Mouse (Mus musculus) C2C12 (cell line): ENCODE data around the gene Bicra. TPM values are rescaled to one million over a fixed set of nuclear protein-coding genes. Genes with fewer than 3 reads are reported as not detected.
A peak's percentile ranks its signal among the peaks of the same experiment; 100 is the strongest.

Experiments
- H3K27me3 ChIP-seq: one replicate; pipeline ENCODE4 v1.6.1; 2011; ENCODE audit not compliant: control insufficient read depth, insufficient read depth, insufficient read length
- H3K36me3 ChIP-seq: one replicate; pipeline ENCODE4 v1.6.1; 2011; ENCODE audit not compliant: control insufficient read depth, insufficient read depth
- H3K4me3 ChIP-seq: one replicate; pipeline ENCODE4 v1.5.1; 2011; ENCODE audit warnings: mild to moderate bottlenecking, control low read depth; ENCODE audit not compliant: poor library complexity, insufficient read depth, severe bottlenecking
- H3K79me2 ChIP-seq: one replicate; pipeline ENCODE4 v1.6.1; 2011; ENCODE audit not compliant: control insufficient read depth, insufficient read depth
- H3K79me3 ChIP-seq: one replicate; pipeline ENCODE4 v1.6.1; 2011; ENCODE audit warnings: low read depth, control low read depth
- H3ac ChIP-seq: one replicate; pipeline ENCODE3; 2011; ENCODE audit warnings: low read depth; ENCODE audit not compliant: control insufficient read depth, insufficient read length
- CEBPB ChIP-seq: IDR thresholded peaks from one replicate; pipeline ENCODE4 v1.6.1; 2011; ENCODE audit warnings: low read depth, mild to moderate bottlenecking, control low read depth, moderate library complexity
- CTCF ChIP-seq: IDR thresholded peaks from one replicate; pipeline ENCODE4 v1.5.1; 2011; ENCODE audit not compliant: control insufficient read depth, insufficient read depth, insufficient read length
- FOSL1 ChIP-seq: IDR thresholded peaks from one replicate; pipeline ENCODE4 v1.8.0; 2011; ENCODE audit warnings: mild to moderate bottlenecking, low read length; ENCODE audit not compliant: poor library complexity, insufficient read depth, severe bottlenecking
- MAX ChIP-seq: IDR thresholded peaks from one replicate; pipeline ENCODE4 v1.6.1; 2011; ENCODE audit warnings: mild to moderate bottlenecking, control low read depth
- MYOD1 ChIP-seq: IDR thresholded peaks from one replicate; pipeline ENCODE4 v1.6.1; 2011; ENCODE audit warnings: low read depth; ENCODE audit not compliant: control insufficient read depth, insufficient read length
- MYOG ChIP-seq: IDR thresholded peaks from one replicate; pipeline ENCODE4 v1.6.1; 2011; ENCODE audit not compliant: control insufficient read depth, insufficient read length; ENCODE audit errors: extremely low read depth
- USF1 ChIP-seq: IDR thresholded peaks from one replicate; pipeline ENCODE4 v1.6.1; 2011; ENCODE audit warnings: low read depth, mild to moderate bottlenecking, control low read depth, moderate library complexity
- polyA plus RNA-seq: library from polyadenylated mRNA; unstranded; fragments of >200 nt; fragmentation: generic; extraction: Trizol; gene quantifications from one replicate; pipeline ENCODE4 v1.2.1, GENCODE M21; 2012; ENCODE audit warnings: missing spikeins

The Bicra gene
- polyA plus RNA-seq, 1 experiment = 4.3 TPM

DNA sequence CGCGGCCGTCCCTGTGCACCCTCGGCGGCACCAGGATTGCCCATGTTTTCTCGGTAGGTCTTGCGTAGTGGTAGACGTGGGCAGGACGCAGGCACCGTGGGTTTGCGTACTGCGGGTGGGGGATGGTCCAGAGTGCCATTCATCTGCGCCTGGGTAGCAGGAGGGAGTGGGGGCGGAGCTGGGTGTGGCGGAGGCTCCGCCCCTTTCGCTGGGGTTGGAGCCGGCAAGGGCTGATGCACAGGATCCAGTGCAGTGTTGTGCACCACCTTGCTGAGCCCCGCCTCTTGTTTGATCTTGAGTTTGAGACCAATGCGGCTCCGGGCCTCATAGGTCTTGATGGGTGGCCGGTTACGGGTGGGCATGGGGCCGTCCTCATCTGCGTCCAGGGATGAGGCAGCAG is 75.5 kb downstream of the Bicra start:
- H3K27me3 ChIP-seq = no peaks in the 10 kb centered on the region
- H3K4me3 ChIP-seq = no peak overlapping the region

DNA sequence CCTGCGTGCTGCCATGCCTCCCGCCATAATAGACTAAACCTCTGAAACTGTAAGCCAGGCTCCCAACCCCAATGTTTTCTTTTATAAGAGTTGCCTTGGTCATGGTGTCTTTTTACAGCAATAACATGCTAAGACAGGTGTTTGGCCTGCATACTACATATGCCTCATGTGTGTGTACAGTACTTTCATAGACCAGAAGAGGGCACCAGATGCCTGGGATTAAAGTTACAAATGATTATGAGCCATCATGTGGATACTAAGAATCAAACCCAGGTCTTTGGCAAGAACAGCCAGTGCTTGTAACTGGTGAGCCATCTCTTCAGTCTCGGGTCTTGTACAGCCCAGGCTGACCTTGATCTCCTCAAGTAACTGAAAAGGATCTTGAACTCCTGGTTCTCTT is 78.0 kb downstream of the Bicra start:
- Histone ChIP-seq H3K4me3 (no peak overlapping the region), H3ac (no peak overlapping the region), H3K79me3 (peaks cover 19% of the 10 kb centered on the region), H3K36me3 (no peaks in the 10 kb centered on the region), H3K27me3 (no peaks in the 10 kb centered on the region), H3K79me2 (peaks cover 27% of the 10 kb centered on the region)
- TF ChIP-seq MYOD1 (no peak), CTCF (no peak), CEBPB (no peak), MAX (no peak), MYOG (no peak), FOSL1 (no peak), USF1 (no peak)

More for the DNA sequence above, 75.5 kb downstream of the Bicra start:
- TF ChIP-seq FOSL1 = no peak
- no peak for TF ChIP-seq CTCF
- no peak for TF ChIP-seq MYOG
- no peak for TF ChIP-seq CEBPB
- no peak for TF ChIP-seq MAX
- no peak for TF ChIP-seq USF1
- Histone ChIP-seq H3K36me3 (no peaks in the 10 kb centered on the region), H3K79me2 (peaks cover 2% of the 10 kb centered on the region), H3K79me3 (no peaks in the 10 kb centered on the region), H3ac (no peak overlapping the region)

- Histone ChIP-seq H3K4me3 (no peak overlapping the region), H3K79me2 (peaks cover 41% of the 10 kb centered on the region), H3ac (no peak overlapping the region), H3K79me3 (peaks cover 29% of the 10 kb centered on the region), H3K27me3 (no peaks in the 10 kb centered on the region), H3K36me3 (peaks cover 13% of the 10 kb centered on the region)
- TF ChIP-seq CTCF (no peak), MYOG (no peak), MYOD1 (no peak), USF1 (no peak), FOSL1 (no peak), CEBPB (no peak), MAX (no peak)
These were observed 79.4 kb downstream of the Bicra start for GRCm38 (mm10) chr7:15968322-15968721.

- Histone ChIP-seq H3K4me3 (peak within 1 kb of the TSS; percentile 43), H3K79me2 (peaks cover 43% of the 10 kb centered on the region), H3ac (peak within 1 kb of the TSS; percentile 68), H3K27me3 (no peaks in the 10 kb centered on the region), H3K79me3 (peaks cover 29% of the 10 kb centered on the region), H3K36me3 (peaks cover 15% of the 10 kb centered on the region)
- TF ChIP-seq FOSL1 (no peak), MYOD1 (no peak), CTCF (peak; percentile 95), MAX (no peak)
These were observed 80.4 kb downstream of the Bicra start, which contains the start of gene Ehd2 for GRCm38 (mm10) chr7:15967312-15967711. TSS of gene Ehd2 (minus strand) at chr7:15967567.

GRCm38 (mm10) chr7:15966489-15966888 is 81.2 kb downstream of the Bicra start:
- H3ac ChIP-seq = peak overlapping the region; percentile 59
- peaks cover 50% of the 10 kb centered on the region for H3K79me2 ChIP-seq
- TF ChIP-seq CEBPB (no peak), USF1 (no peak), CTCF (no peak), MYOG (no peak)
- no peaks in the 10 kb centered on the region for H3K27me3 ChIP-seq
- H3K4me3 ChIP-seq = peak overlapping the region; percentile 43
- H3K79me3 ChIP-seq = peaks cover 33% of the 10 kb centered on the region
- H3K36me3 ChIP-seq = peaks cover 22% of the 10 kb centered on the region

DNA sequence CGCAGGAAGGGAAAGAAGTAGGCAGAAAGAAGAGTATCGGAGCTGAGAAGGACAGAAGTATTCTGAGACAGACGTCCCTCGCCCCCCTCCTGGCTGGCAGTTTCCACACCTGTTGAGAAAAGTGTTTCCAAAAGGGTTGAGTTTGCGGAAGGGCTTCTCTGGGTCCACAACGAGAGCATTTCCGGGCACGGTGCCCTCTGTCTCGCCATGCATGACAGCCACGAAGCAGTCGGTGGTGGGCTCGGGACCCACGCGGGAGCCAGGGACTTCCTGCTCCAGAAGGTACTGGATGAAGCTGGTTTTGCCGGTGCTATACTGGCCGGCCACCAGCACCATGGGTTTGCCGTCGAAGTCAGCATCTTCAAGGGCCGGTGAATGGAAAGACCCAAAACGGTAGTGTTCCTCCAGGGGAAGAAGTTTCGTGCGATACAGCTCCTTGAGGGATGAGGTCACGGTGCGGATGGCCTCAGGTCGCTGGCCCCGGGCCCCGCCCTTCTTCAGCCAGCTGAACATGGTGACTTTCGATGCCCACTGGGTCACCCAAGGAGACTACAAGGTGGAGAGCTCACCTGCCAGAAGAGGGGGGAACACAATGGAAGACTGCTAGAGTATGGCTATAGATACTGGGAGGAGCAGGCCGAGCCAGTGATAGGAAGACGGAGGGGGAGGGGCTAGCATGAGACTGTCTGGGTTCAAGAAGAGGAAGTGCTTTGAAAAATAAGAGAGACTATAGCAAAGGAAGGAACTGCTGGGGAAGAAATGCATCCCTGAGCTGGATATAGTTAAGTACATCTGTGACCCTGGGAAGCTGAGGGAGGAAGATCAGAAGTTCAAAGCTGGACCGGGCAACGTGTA is 83.7 kb downstream of the Bicra start:
- Histone ChIP-seq H3ac (no peak overlapping the region), H3K4me3 (peak overlapping the region; percentile 6)
- TF ChIP-seq FOSL1 = no peak

More for the DNA sequence above, 83.7 kb downstream of the Bicra start:
- Histone ChIP-seq H3K36me3 (peaks cover 42% of the 10 kb centered on the region), H3K27me3 (no peaks in the 10 kb centered on the region), H3K79me2 (peaks cover 74% of the 10 kb centered on the region), H3K79me3 (peaks cover 44% of the 10 kb centered on the region)
